Mouse (Mus musculus) bone marrow, adult 2 months (tissue): ENCODE results near the gene Bfsp2.

ENCODE experiments used
- CTCF ChIP-seq: fragments of 200-500 bp; IDR thresholded peaks from 2 replicates; pipeline ENCODE4 v1.5.1; 2011; ENCODE audit warnings: low read length, control low read depth; ENCODE audit not compliant: control insufficient read depth, insufficient read depth
- POLR2A ChIP-seq: fragments of 200-500 bp; IDR thresholded peaks from 2 replicates; pipeline ENCODE4 v1.6.1; 2011; ENCODE audit warnings: low read depth, mild to moderate bottlenecking, control low read depth, low read length, borderline replicate concordance; ENCODE audit not compliant: control insufficient read depth

DNA sequence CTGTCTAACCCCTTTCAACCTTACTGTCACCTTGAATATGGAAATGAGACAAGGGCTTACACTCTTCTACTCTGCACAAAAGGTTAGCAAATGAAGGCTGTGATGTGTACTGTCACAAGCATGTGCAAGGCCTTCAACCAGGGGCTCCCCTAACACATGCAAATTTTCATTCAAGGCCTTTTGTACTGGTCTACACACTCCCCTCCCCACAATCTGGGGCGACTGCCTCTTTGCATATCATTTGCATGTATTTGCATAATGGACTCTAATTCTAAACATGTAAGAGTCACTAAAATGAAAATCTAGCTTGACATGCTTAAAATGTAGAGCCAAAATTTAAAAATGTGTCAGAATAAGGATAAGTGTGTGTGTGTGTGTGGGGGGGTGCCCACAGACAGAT is 24.4 kb upstream of the Bfsp2 start:
- TF ChIP-seq CTCF (no peak), POLR2A (no peak)
